Mouse (Mus musculus) heart, postnatal 0 days (tissue): ENCODE measurements around the gene Grin2c.

ENCODE experiments used
- CTCF ChIP-seq: IDR thresholded peaks from 2 replicates; pipeline ENCODE4 v1.5.1; 2016; ENCODE audit warnings: antibody characterized with exemption, control low read depth, low read depth
- EP300 ChIP-seq: IDR thresholded peaks from 2 replicates; pipeline ENCODE4 v1.6.1; 2016; ENCODE audit warnings: antibody characterized with exemption, low read depth

DNA sequence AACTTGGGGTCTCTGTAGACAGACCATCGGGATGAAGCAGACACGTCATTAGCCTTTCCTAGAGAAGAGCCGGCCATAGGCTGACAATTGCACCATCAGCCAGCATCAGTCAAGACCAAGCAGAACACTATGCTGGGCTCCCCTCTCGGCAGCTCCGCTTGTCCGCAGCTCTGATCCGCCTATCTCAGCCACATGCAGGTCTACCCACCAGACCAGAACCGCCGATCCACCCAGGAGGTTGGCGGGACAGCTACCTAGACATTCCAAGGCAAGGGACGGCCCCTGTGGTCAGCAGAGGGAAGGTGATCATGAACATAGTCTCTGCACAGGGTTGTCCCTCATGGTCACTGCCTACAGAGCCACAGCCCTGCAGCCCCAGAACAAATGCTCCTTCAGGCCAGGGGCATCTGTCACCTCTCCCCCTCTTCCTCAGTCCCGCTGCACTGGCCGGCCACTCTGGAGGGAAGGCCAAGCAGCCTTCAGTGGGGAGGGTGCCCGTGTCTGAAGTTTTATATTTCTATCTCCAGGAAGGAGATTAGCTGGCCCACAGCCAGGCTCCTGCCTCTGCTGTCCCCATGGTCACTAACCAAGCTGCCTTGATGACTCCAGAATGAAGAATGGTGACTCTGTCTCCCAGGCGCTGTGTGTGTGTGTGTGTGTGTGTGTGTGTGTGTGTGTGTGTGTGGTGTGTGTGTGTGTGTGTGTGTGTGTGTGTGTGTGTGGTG, 32.6 kb downstream of the Grin2c start:
- TF ChIP-seq CTCF (no peak), EP300 (no peak)
